Mouse (Mus musculus) bone marrow, adult 2 months (tissue): ENCODE data around the gene Mocs1.

Experiments
- CTCF ChIP-seq: fragments of 200-500 bp; IDR thresholded peaks from 2 replicates; pipeline ENCODE4 v1.5.1; 2011; ENCODE audit warnings: low read length, control low read depth; ENCODE audit not compliant: control insufficient read depth, insufficient read depth
- POLR2A ChIP-seq: fragments of 200-500 bp; IDR thresholded peaks from 2 replicates; pipeline ENCODE4 v1.6.1; 2011; ENCODE audit warnings: low read depth, mild to moderate bottlenecking, control low read depth, low read length, borderline replicate concordance; ENCODE audit not compliant: control insufficient read depth

GRCm38 (mm10) chr17:49394836-49395235, 33.3 kb upstream of the Mocs1 start:
- TF ChIP-seq POLR2A, result no peak
- peak; percentile 56 for TF ChIP-seq CTCF
